Mouse (Mus musculus): ENCODE measurements around the gene Rab11fip4.

DNA sequence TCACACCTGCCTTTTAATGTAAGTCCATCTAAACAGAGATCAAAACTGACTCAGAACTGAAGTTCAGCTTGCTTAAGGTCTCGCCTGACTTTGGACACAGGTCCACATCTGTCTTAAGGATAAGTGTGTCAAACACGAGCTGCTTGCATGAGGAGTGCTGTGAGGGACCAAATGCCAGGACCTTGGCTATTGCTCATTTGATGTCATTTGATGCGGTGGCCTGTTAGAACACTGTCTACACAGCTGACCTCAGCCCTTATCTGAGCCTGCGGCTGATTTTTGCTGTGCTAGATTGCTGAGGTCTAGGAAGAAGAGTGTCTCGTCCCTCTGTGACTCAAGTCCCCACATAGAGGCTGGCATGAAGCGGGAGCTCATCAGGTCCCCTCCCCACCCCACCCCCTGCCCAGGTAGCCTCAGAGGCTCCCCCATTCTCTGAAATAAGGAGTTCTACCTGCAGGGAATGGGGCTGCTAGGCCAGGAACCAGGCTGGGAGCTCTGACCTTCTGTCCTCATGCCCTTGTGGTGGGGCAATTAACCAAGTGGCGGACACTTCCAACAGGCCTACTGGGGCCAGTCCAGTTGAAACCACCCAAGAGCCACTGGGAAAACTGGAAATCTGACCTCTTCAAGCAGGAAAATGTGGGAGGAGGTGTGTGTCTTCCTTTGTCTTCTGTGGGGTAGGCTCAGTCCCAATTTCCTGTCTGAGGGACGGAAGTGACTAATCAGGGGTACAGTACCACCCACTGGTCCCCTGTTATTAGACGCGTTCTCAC lies 149.9 kb downstream of the Rab11fip4 start:
- TF ChIP-seq GATA1 (IDR thresholded peaks at IDR 0.05; ENCODE audit: borderline replicate concordance, low read length) (no peak), CTCF (IDR thresholded peaks at IDR 0.05; ENCODE audit: low read depth, low read length) (no peak)
